Mouse (Mus musculus) embryonic facial prominence, embryonic 14.5 days (tissue): Measurements from ENCODE around the gene Farp2. TPM values are rescaled to one million over a fixed set of nuclear protein-coding genes. Genes with fewer than 3 reads are reported as not detected.
"Not testable (repeated sequence)": the region's sequence is repeated elsewhere in the genome, so short reads cannot be mapped to it uniquely, and the experiment has no call there.

ENCODE experiments used
- ATAC-seq: fragments of 200-750 bp; cut with Nextera tagmentation; 2 replicates; pipeline ENCODE4 v1.8.0; 2017; ENCODE audit warnings: low read depth, moderate number of reproducible peaks, moderate TSS enrichment
- DNase-seq: peaks from one replicate; pipeline ENCODE4 v3.0.0-alpha.2; 2015; ENCODE audit warnings: low spot score
- H3K27ac ChIP-seq: fragments of 300-500 bp; sonication (generic); replicated peaks from 2 replicates; pipeline ENCODE4 v1.5.1; 2014; ENCODE audit warnings: low read depth, mild to moderate bottlenecking, low read length, moderate library complexity
- H3K27me3 ChIP-seq: fragments of 300-500 bp; sonication (generic); replicated peaks from 2 replicates; pipeline ENCODE4 v1.6.1; 2014; ENCODE audit warnings: low read length; ENCODE audit not compliant: control insufficient read depth, insufficient read depth
- H3K36me3 ChIP-seq: fragments of 300-500 bp; sonication (generic); 2 replicates; pipeline ENCODE4 v1.6.1; 2014; ENCODE audit warnings: low read length, mixed read lengths; ENCODE audit not compliant: control insufficient read depth, insufficient read depth
- H3K4me1 ChIP-seq: fragments of 300-500 bp; sonication (generic); 2 replicates; pipeline ENCODE4 v1.6.1; 2014; ENCODE audit warnings: antibody characterized with exemption, low read length; ENCODE audit not compliant: control insufficient read depth, insufficient read depth
- H3K4me2 ChIP-seq: fragments of 300-500 bp; sonication (generic); 2 replicates; pipeline ENCODE4 v1.6.1; 2014; ENCODE audit warnings: low read depth, mild to moderate bottlenecking, low read length, moderate library complexity, mixed read lengths
- H3K4me3 ChIP-seq: fragments of 300-500 bp; sonication (generic); 2 replicates; pipeline ENCODE4 v1.5.1; 2014; ENCODE audit warnings: low read depth, mild to moderate bottlenecking, low read length
- H3K9ac ChIP-seq: fragments of 300-500 bp; sonication (generic); 2 replicates; pipeline ENCODE4 v1.6.1; 2014; ENCODE audit warnings: low read depth, mild to moderate bottlenecking, low read length, moderate library complexity, mixed read lengths
- H3K9me3 ChIP-seq: fragments of 300-500 bp; sonication (generic); 2 replicates; pipeline ENCODE4 v1.6.1; 2016; ENCODE audit warnings: low read length; ENCODE audit not compliant: control insufficient read depth
- WGBS: fragments of 180-500 bp; shearing (Covaris S2); extraction: QIAGEN DNeasy Blood & Tissue Kit; methylation state at CpG from one replicate; pipeline ENCODE4 v1.1.7; 2014; 5-methylcytosine and 5-hydroxymethylcytosine counted together
- polyA plus RNA-seq: library from polyadenylated mRNA; unstranded; fragments of >200 nt; fragmentation: Nextera tagmentation; extraction: Ambion mirVana; gene quantifications from 2 replicates; pipeline ENCODE4 v1.2.1, GENCODE M21; 2014

Gene Farp2
- polyA plus RNA-seq, 1 experiment from 2014 or later = 12.6 TPM

- H3K9ac ChIP-seq = no peak overlapping the region
- no peak overlapping the region for H3K27ac ChIP-seq
- DNase-seq = no peak
- H3K4me1 ChIP-seq = no peaks in the 10 kb centered on the region
- H3K4me3 ChIP-seq = no peak overlapping the region
- no peaks in the 10 kb centered on the region for H3K27me3 ChIP-seq
- no peaks in the 10 kb centered on the region for H3K9me3 ChIP-seq
- WGBS = 29% methylated on average over 2 of the region's 2 CpGs
- ATAC-seq = no peak
- H3K36me3 ChIP-seq = no peaks in the 10 kb centered on the region
- no peak overlapping the region for H3K4me2 ChIP-seq
Measured at GRCm38 (mm10) chr1:93654275-93654674, 142.4 kb downstream of the Farp2 start.

- Histone ChIP-seq H3K27me3 (no peaks in the 10 kb centered on the region), H3K36me3 (no peaks in the 10 kb centered on the region), H3K4me1 (no peaks in the 10 kb centered on the region), H3K9me3 (no peaks in the 10 kb centered on the region), H3K4me2 (no peak overlapping the region), H3K9ac (no peak overlapping the region), H3K27ac (no peak overlapping the region), H3K4me3 (no peak overlapping the region)
- WGBS = 62% methylated on average over 2 of the region's 2 CpGs
- DNase-seq = no peak
- ATAC-seq = no peak
Measured at GRCm38 (mm10) chr1:93654798-93655197, 142.9 kb downstream of the Farp2 start.

DNA sequence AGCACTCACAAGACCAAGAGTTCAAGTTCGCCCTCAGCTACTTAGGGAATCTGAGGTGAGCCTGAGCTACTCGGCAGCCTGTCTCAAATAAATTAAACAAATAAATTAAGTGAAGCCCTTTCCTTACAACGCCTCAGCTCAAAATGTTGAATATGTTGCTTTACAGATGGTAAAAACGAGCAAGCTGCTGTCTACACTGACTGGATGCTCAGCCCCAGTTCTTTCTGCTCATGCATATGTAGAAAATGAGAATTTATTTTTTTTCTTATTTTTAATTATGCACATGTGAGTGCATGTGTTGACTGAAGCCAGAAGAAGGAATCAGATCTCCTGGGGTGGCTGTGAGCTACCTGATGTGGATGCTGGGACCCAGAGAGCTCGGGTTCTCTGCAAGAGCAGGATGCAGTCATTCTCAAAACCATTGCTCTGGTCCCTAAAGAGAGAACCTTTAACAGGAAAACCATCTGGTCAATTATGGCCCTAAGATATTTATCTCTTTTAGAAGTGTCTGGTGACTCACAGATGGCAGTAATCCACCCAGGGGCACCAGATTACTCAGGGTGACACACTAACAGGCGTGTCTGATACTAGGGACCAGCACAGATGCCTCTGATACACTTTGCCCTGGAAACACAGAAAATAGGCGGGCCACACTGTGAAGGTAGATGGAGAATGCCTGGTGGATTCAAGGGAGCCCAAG lies 144.6 kb downstream of the Farp2 start:
- Histone ChIP-seq H3K9me3 (0 out of 2 replicates have a peak, but pooled peaks cover 5% of the 10 kb centered on the region), H3K4me1 (no peaks in the 10 kb centered on the region), H3K4me2 (no peak overlapping the region), H3K36me3 (no peaks in the 10 kb centered on the region), H3K27me3 (no peaks in the 10 kb centered on the region), H3K4me3 (no peak overlapping the region), H3K27ac (no peak overlapping the region), H3K9ac (no peak overlapping the region)
- DNase-seq (no peak), ATAC-seq (no peak)
- 53% methylated on average over 7 of the region's 7 CpGs for WGBS

GRCm38 (mm10) chr1:93657025-93657360 lies 145.1 kb downstream of the Farp2 start:
- Histone ChIP-seq H3K36me3 (no peaks in the 10 kb centered on the region), H3K4me1 (no peaks in the 10 kb centered on the region), H3K4me2 (no peak overlapping the region), H3K27me3 (no peaks in the 10 kb centered on the region), H3K27ac (no peak overlapping the region), H3K9me3 (0 out of 2 replicates have a peak, but pooled peaks cover 5% of the 10 kb centered on the region), H3K4me3 (no peak overlapping the region), H3K9ac (no peak overlapping the region)
- WGBS = 75% methylated on average over 5 of the region's 5 CpGs
- no peak for DNase-seq
- ATAC-seq = no peak

- not testable (repeated sequence) for H3K9ac ChIP-seq, H3K27ac ChIP-seq
Measured at GRCm38 (mm10) chr1:93658559-93658958, 146.7 kb downstream of the Farp2 start, which contains the start of gene Stk25. Gene Stk25 (minus strand): TSS chr1:93658659.

DNA sequence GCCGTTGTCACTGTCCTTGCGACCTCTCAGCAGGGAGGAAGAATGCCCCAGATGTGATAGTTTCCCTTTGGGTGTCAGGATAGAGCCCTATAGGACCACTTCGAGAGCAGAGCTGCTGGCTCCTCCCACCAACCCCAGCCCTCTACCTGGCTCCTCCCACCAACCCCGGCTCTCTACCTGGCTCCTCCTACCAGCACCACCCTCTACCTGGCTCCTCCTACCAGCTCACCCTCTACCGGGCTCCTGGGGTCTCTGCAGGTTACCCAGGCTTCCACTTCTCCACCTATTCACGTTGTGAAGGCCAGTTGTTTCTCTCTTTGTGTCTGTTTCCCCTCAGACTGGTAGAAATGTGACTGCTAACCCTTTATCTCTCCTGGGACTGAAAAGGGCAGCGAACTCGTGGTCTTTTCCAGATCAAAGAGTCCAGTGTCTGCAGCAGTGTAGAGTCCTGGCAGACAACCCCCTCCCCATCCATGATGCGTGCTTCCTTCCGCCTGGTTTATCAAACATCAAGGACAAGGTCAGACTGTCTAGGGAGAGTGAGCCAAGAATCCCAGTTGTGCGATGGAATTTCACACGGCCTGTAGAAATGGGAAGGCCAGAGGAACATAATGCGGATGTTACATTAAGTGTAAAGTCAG lies 156.0 kb downstream of the Farp2 start:
- Histone ChIP-seq H3K27me3 (no peaks in the 10 kb centered on the region), H3K9ac (no peak overlapping the region), H3K4me1 (no peaks in the 10 kb centered on the region; the same call in 1 of the 2 replicates), H3K36me3 (no peaks in the 10 kb centered on the region), H3K4me3 (no peak overlapping the region), H3K27ac (no peak overlapping the region), H3K4me2 (no peak overlapping the region; the same call in 1 of the 2 replicates), H3K9me3 (no peaks in the 10 kb centered on the region)
- no peak for DNase-seq
- no peak for ATAC-seq
- WGBS = 30% methylated on average over 13 of the region's 13 CpGs

More at GRCm38 (mm10) chr1:93658559-93658958, 146.7 kb downstream of the Farp2 start, which contains the start of gene Stk25:
- not testable (repeated sequence) for H3K4me3 ChIP-seq, H3K4me2 ChIP-seq, ATAC-seq, H3K4me1 ChIP-seq, H3K27me3 ChIP-seq, H3K36me3 ChIP-seq, H3K9me3 ChIP-seq, DNase-seq

DNA sequence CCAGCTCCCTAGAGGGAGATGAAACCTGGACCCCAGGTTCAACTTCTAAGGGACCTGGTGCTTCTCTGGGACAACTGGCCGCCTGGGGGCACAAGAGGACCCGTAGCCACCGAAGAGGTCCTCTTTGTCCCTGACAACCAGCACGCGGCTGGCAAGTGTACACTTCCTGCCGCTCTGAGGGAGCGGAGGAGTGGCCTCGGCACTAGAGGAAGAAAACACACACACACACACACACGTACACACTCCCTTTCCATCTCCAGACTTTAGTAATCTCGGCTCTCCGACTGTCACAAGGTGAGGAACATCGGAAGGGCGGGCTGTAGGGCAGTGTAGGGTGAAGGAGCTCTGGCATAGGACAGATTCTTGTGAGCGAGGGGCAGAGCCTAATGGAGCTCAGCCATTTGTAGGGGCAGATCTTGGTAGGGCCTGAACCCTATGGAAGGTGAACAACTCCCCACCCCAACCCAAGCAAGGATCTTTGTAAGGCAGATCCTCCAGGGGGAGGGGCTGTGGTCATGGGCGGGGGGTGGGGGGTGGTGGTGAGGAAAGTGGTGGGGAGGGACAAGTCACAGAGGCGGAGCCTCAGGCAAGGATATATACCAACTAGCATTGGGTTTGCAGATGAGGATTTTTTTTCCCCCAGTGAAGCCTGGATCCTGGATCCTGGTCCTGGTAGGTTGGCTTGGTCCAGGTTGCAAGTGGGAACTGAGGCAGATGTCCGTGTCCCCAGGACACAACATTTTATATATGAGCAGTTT lies 157.1 kb downstream of the Farp2 start:
- Histone ChIP-seq H3K9me3 (no peaks in the 10 kb centered on the region), H3K36me3 (no peaks in the 10 kb centered on the region), H3K4me2 (peak overlapping the region; percentile 53), H3K27me3 (no peaks in the 10 kb centered on the region), H3K4me1 (no peaks in the 10 kb centered on the region; the same call in 1 of the 2 replicates), H3K4me3 (peak overlapping the region; percentile 31), H3K9ac (peak overlapping the region; percentile 57), H3K27ac (peak overlapping the region; percentile 24; the same call in 1 of the 2 replicates)
- WGBS = 11% methylated on average over 16 of the region's 17 CpGs
- DNase-seq (peak; percentile 90), ATAC-seq (peak; percentile 89)

GRCm38 (mm10) chr1:93669941-93670340 lies 158.1 kb downstream of the Farp2 start:
- Histone ChIP-seq H3K4me2 (no peak overlapping the region), H3K9me3 (no peaks in the 10 kb centered on the region), H3K4me3 (no peak overlapping the region), H3K9ac (no peak overlapping the region), H3K27me3 (no peaks in the 10 kb centered on the region), H3K27ac (no peak overlapping the region), H3K36me3 (no peaks in the 10 kb centered on the region), H3K4me1 (no peaks in the 10 kb centered on the region; the same call in 1 of the 2 replicates)
- ATAC-seq = no peak
- DNase-seq = no peak
